Mouse (Mus musculus): ENCODE data around the gene Chchd6.

DNA sequence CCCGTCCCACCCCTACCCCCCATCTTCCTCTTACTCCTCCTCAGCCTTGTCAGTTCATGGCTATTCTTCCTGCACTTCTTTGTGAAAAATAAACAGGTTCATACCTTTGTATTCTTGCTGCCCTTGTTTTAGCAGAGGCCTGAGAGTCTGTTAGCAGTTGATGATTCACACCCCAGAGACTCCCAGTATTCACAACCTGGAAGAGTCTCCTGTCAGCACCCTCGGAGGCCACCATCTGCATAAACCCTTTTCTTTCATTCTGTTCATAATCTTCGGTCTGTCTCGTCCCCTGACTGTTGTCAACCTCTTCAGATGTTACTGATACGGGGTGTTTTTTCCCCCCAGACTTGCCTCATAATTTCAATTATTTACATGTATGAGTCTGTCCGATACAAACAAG, 143.1 kb downstream of the Chchd6 start:
- TF ChIP-seq CTCF (IDR thresholded peaks at IDR 0.05; ENCODE audit: low read depth, low read length) (no peak), TAL1 (conservative IDR thresholded peaks at IDR 0.05; ENCODE audit: low read depth, low read length) (no peak), GATA1 (IDR thresholded peaks at IDR 0.05; ENCODE audit: borderline replicate concordance, low read length) (no peak)

Data from G1E (cell line).